Mouse (Mus musculus) kidney, adult 2 months (tissue): ENCODE measurements around the gene Slamf9. TPM values are rescaled to one million over a fixed set of nuclear protein-coding genes. Genes with fewer than 3 reads are reported as not detected.

Experiments
- DNase-seq: peaks from one replicate; pipeline ENCODE4 v3.0.0; 2021
- H3K27ac ChIP-seq: fragments of 200-500 bp; 2 replicates; pipeline ENCODE4 v1.5.1; 2012; ENCODE audit warnings: low read depth, low read length, control low read depth, inconsistent platforms; ENCODE audit not compliant: insufficient read depth
- H3K27me3 ChIP-seq: fragments of 200-500 bp; replicated peaks from 2 replicates; pipeline ENCODE4 v1.6.1; 2012; ENCODE audit warnings: mild to moderate bottlenecking, moderate library complexity, low read length, inconsistent platforms; ENCODE audit not compliant: control insufficient read depth, insufficient read depth
- H3K36me3 ChIP-seq: fragments of 200-500 bp; 2 replicates; pipeline ENCODE4 v1.6.1; 2012; ENCODE audit warnings: mild to moderate bottlenecking, moderate library complexity, low read length, inconsistent platforms; ENCODE audit not compliant: control insufficient read depth, insufficient read depth
- H3K4me1 ChIP-seq: fragments of 200-500 bp; 2 replicates; pipeline ENCODE4 v1.6.1; 2011; ENCODE audit warnings: low read length; ENCODE audit not compliant: control insufficient read depth, insufficient read depth
- H3K4me3 ChIP-seq: fragments of 200-500 bp; 2 replicates; pipeline ENCODE4 v1.5.1; 2011; ENCODE audit warnings: mild to moderate bottlenecking, low read depth, low read length, control low read depth; ENCODE audit not compliant: insufficient read depth
- CTCF ChIP-seq: fragments of 200-500 bp; conservative IDR thresholded peaks from 2 replicates; pipeline ENCODE4 v1.5.1; 2011; ENCODE audit warnings: low read depth, mild to moderate bottlenecking, control low read depth, low read length, moderate library complexity, mixed read lengths; ENCODE audit not compliant: insufficient read depth, insufficient read length
- POLR2A ChIP-seq: fragments of 200-500 bp; IDR thresholded peaks from one replicate; pipeline ENCODE4 v1.6.1; 2011; ENCODE audit warnings: low read depth, low read length, control low read depth
- WGBS: fragments of 180-500 bp; shearing (Covaris S2); methylation state at CpG from one replicate; pipeline ENCODE4 v1.1.7; 2018; 5-methylcytosine and 5-hydroxymethylcytosine counted together
- polyA plus RNA-seq: library from polyadenylated mRNA; depleted of rRNA; stranded (reverse); fragments of >200 nt; gene quantifications from 2 replicates; pipeline ENCODE4 v1.2.3, GENCODE M21; 2012

Slamf9 gene
- polyA plus RNA-seq, 1 experiment: 20.2 TPM

- no peak for DNase-seq
- Histone ChIP-seq H3K27me3 (no peaks in the 10 kb centered on the region), H3K36me3 (no peaks in the 10 kb centered on the region), H3K4me3 (no peak overlapping the region), H3K27ac (no peak overlapping the region), H3K4me1 (no peaks in the 10 kb centered on the region)
- TF ChIP-seq CTCF (no peak), POLR2A (no peak)
- WGBS: 78% methylated on average over 11 of the region's 11 CpGs
These were observed 9.1 kb downstream of the Slamf9 start for GRCm38 (mm10) chr1:172484236-172484635.

DNA sequence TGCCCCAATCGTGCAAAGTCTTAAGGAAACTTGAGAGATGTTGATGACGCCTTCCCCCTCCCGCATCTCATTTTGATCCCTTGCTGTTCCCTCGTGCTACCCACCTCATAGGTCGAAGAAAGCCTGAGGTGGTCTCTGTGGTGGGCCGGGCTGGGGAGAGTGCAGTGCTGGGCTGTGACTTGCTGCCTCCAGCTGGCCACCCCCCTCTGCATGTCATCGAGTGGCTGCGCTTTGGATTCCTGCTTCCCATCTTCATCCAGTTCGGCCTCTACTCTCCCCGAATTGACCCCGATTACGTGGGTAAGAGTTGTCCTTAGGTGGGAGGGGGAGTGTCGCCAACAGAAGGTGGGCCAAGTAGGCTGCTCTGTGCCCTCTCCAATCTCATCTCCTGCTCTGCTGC is 9.5 kb downstream of the Slamf9 start:
- no peak for DNase-seq
- 76% methylated on average over 13 of the region's 13 CpGs for WGBS
- Histone ChIP-seq H3K36me3 (no peaks in the 10 kb centered on the region), H3K27ac (no peak overlapping the region), H3K27me3 (no peaks in the 10 kb centered on the region), H3K4me1 (no peaks in the 10 kb centered on the region), H3K4me3 (no peak overlapping the region)
- TF ChIP-seq POLR2A (no peak), CTCF (no peak)

- no peak for DNase-seq
- no peak overlapping the region for H3K27ac ChIP-seq
- TF ChIP-seq POLR2A: no peak
- TF ChIP-seq CTCF: no peak
- no peaks in the 10 kb centered on the region for H3K36me3 ChIP-seq
- no peaks in the 10 kb centered on the region for H3K27me3 ChIP-seq
- H3K4me1 ChIP-seq: no peaks in the 10 kb centered on the region
- H3K4me3 ChIP-seq: no peak overlapping the region
- 75% methylated on average over 6 of the region's 6 CpGs for WGBS
These were observed 10.7 kb downstream of the Slamf9 start for GRCm38 (mm10) chr1:172485821-172486220.

- 61% methylated on average over 4 of the region's 4 CpGs for WGBS
- no peaks in the 10 kb centered on the region for H3K36me3 ChIP-seq
- H3K27ac ChIP-seq: no peak overlapping the region
- H3K4me3 ChIP-seq: no peak overlapping the region
- no peaks in the 10 kb centered on the region for H3K27me3 ChIP-seq
- no peak for TF ChIP-seq CTCF
- no peak for TF ChIP-seq POLR2A
- no peaks in the 10 kb centered on the region for H3K4me1 ChIP-seq
- DNase-seq: no peak
These were observed 11.1 kb downstream of the Slamf9 start for GRCm38 (mm10) chr1:172486236-172486635.

DNA sequence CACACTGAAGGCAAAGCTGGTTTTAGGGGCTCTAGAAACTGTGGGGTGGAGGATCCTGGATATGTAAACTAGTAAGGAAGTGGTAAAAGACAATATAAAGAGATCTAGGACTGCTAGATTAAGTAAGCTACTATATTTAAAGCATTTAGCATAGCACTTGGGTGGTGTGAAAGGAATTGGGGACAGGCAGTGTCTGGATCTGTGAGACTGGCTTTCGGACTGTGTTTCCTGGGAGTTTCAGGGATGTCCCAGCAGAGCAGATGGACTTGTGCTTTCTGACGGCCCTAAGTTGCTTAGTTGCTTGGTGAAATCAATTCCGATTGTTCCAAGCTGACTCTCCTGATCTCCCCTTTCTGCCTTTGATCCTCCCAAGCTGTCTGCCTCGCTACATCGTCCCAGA is 11.5 kb downstream of the Slamf9 start:
- WGBS: 86% methylated on average over 5 of the region's 5 CpGs
- no peak for DNase-seq
- no peaks in the 10 kb centered on the region for H3K36me3 ChIP-seq
- no peak overlapping the region for H3K4me3 ChIP-seq
- TF ChIP-seq CTCF (no peak), POLR2A (no peak)
- H3K27me3 ChIP-seq: no peaks in the 10 kb centered on the region
- H3K27ac ChIP-seq: no peak overlapping the region
- H3K4me1 ChIP-seq: no peaks in the 10 kb centered on the region

DNA sequence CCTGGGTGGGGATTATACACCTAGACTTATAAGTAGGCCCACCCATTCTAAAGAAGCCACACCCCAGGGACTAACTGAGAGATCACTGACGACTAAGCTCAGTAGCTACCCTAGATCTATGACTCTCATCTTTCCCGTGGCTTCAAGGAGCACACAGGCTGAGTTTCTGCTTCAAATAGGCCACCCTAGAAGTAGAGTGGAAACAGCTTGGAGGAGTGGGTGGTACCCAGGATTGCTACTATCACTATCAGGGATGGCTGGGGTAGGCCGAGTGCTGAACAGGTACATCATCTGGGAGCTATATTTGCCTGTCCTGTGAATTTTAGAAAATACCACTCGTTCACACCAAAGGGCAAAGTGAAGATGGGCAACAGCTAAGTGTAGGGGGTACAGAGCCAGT is 12.7 kb downstream of the Slamf9 start:
- Histone ChIP-seq H3K27me3 (no peaks in the 10 kb centered on the region), H3K4me3 (no peak overlapping the region), H3K4me1 (no peaks in the 10 kb centered on the region), H3K27ac (no peak overlapping the region), H3K36me3 (no peaks in the 10 kb centered on the region)
- WGBS: 80% methylated on average over 4 of the region's 4 CpGs
- no peak for DNase-seq
- no peak for TF ChIP-seq CTCF
- no peak for TF ChIP-seq POLR2A

GRCm38 (mm10) chr1:172488831-172489230 is 13.7 kb downstream of the Slamf9 start:
- H3K36me3 ChIP-seq: no peaks in the 10 kb centered on the region
- TF ChIP-seq POLR2A (no peak), CTCF (no peak)
- H3K4me1 ChIP-seq: no peaks in the 10 kb centered on the region
- DNase-seq: no peak
- 75% methylated on average over 7 of the region's 7 CpGs for WGBS
- H3K27me3 ChIP-seq: no peaks in the 10 kb centered on the region
- no peak overlapping the region for H3K4me3 ChIP-seq
- no peak overlapping the region for H3K27ac ChIP-seq
